Mouse (Mus musculus): ENCODE measurements at regions not wholly inside any gene's neighbourhood (a gene's known extent, or its start where the extent isn't known, plus 50 kb on each side); places are given as distances from the start of the nearest gene placed in this dataset.
A peak's percentile ranks its signal among the peaks of the same experiment; 100 is the strongest.

- DNase-seq (no peak), ATAC-seq (ENCODE audit: insufficient read depth) (no peak)
- no peak for TF ChIP-seq CTCF (IDR thresholded peaks at IDR 0.05; ENCODE audit: low read depth)
- Histone ChIP-seq H3K9me3 (ENCODE audit: low read depth, low read length) (no peaks in the 10 kb centered on the region), H3K36me3 (ENCODE audit: insufficient read depth) (no peaks in the 10 kb centered on the region), H3K4me1 (ENCODE audit: insufficient read depth) (peaks cover 19% of the 10 kb centered on the region), H3K4me3 (ENCODE audit: low read depth, low read length) (no peak overlapping the region), H3K27ac (ENCODE audit: low read depth) (no peak overlapping the region), H3K9ac (no peak overlapping the region), H3K27me3 (ENCODE audit: insufficient read depth, low read length) (no peaks in the 10 kb centered on the region), H3K4me2 (no peak overlapping the region)
These were observed 1130.7 kb upstream of the Gulo start for GRCm38 (mm10) chr14:67139674-67140073.

GRCm38 (mm10) chr14:67139152-67139551 is 1130.1 kb upstream of the Gulo start:
- Histone ChIP-seq H3K36me3 (ENCODE audit: insufficient read depth) (no peaks in the 10 kb centered on the region), H3K4me3 (ENCODE audit: low read depth, low read length) (no peak overlapping the region), H3K4me1 (ENCODE audit: insufficient read depth) (peaks cover 19% of the 10 kb centered on the region), H3K4me2 (no peak overlapping the region), H3K9me3 (ENCODE audit: low read depth, low read length) (no peaks in the 10 kb centered on the region), H3K27me3 (ENCODE audit: insufficient read depth, low read length) (no peaks in the 10 kb centered on the region), H3K27ac (ENCODE audit: low read depth) (no peak overlapping the region), H3K9ac (no peak overlapping the region)
- TF ChIP-seq CTCF (IDR thresholded peaks at IDR 0.05; ENCODE audit: low read depth) = no peak
- no peak for DNase-seq
- no peak for ATAC-seq (ENCODE audit: insufficient read depth)
- 59% methylated on average over 5 of the region's 5 CpGs for WGBS

- H3K4me2 ChIP-seq = no peak overlapping the region; the same call in 1 of the 2 replicates
- no peaks in the 10 kb centered on the region for H3K27me3 ChIP-seq (ENCODE audit: insufficient read depth, low read length)
- H3K9ac ChIP-seq = no peak overlapping the region
- WGBS = 3% methylated on average over 1 of the region's 2 CpGs
- H3K36me3 ChIP-seq (ENCODE audit: insufficient read depth) = no peaks in the 10 kb centered on the region
- no peaks in the 10 kb centered on the region for H3K9me3 ChIP-seq (ENCODE audit: low read depth, low read length)
- no peak for ATAC-seq (ENCODE audit: insufficient read depth)
- H3K4me3 ChIP-seq (ENCODE audit: low read depth, low read length) = no peak overlapping the region
- H3K4me1 ChIP-seq (ENCODE audit: insufficient read depth) = peaks cover 10% of the 10 kb centered on the region
- peak overlapping the region; percentile 56; the same call in 1 of the 2 replicates for H3K27ac ChIP-seq (ENCODE audit: low read depth)
- DNase-seq = no peak
- TF ChIP-seq CTCF (IDR thresholded peaks at IDR 0.05; ENCODE audit: low read depth) = no peak
These were observed 1127.1 kb upstream of the Gulo start for GRCm38 (mm10) chr14:67136141-67136498.

GRCm38 (mm10) chr14:67135221-67136140 is 1126.5 kb upstream of the Gulo start:
- H3K9me3 ChIP-seq (ENCODE audit: low read depth, low read length) = no peaks in the 10 kb centered on the region
- peaks cover 10% of the 10 kb centered on the region for H3K4me1 ChIP-seq (ENCODE audit: insufficient read depth)
- no peaks in the 10 kb centered on the region for H3K27me3 ChIP-seq (ENCODE audit: insufficient read depth, low read length)
- ATAC-seq (ENCODE audit: insufficient read depth) (peak; percentile 96), DNase-seq (peak; percentile 95)
- H3K4me2 ChIP-seq = peak overlapping the region; percentile 47
- no peak overlapping the region for H3K9ac ChIP-seq
- 27% methylated on average over 18 of the region's 18 CpGs for WGBS
- peak; percentile 19; the same call in 1 of the 2 replicates for TF ChIP-seq CTCF (IDR thresholded peaks at IDR 0.05; ENCODE audit: low read depth)
- no peaks in the 10 kb centered on the region for H3K36me3 ChIP-seq (ENCODE audit: insufficient read depth)
- no peak overlapping the region for H3K4me3 ChIP-seq (ENCODE audit: low read depth, low read length)
- H3K27ac ChIP-seq (ENCODE audit: low read depth) = peak overlapping the region; percentile 67

- peaks cover 4% of the 10 kb centered on the region; the same call in 1 of the 2 replicates for H3K9me3 ChIP-seq (ENCODE audit: low read depth, low read length)
- no peaks in the 10 kb centered on the region for H3K36me3 ChIP-seq (ENCODE audit: insufficient read depth)
- H3K4me2 ChIP-seq = no peak overlapping the region
- peaks cover 10% of the 10 kb centered on the region for H3K4me1 ChIP-seq (ENCODE audit: insufficient read depth)
- 66% methylated on average over 6 of the region's 6 CpGs for WGBS
- TF ChIP-seq CTCF (IDR thresholded peaks at IDR 0.05; ENCODE audit: low read depth) = no peak
- H3K27ac ChIP-seq (ENCODE audit: low read depth) = peak overlapping the region; percentile 42
- H3K4me3 ChIP-seq (ENCODE audit: low read depth, low read length) = no peak overlapping the region
- ATAC-seq (ENCODE audit: insufficient read depth) = no peak
- H3K9ac ChIP-seq = no peak overlapping the region
- no peaks in the 10 kb centered on the region for H3K27me3 ChIP-seq (ENCODE audit: insufficient read depth, low read length)
- peak; percentile 30 for DNase-seq
These were observed 1124.2 kb upstream of the Gulo start for GRCm38 (mm10) chr14:67133221-67133620.

- Histone ChIP-seq H3K27me3 (ENCODE audit: insufficient read depth, low read length) (no peaks in the 10 kb centered on the region), H3K4me2 (no peak overlapping the region), H3K4me3 (ENCODE audit: low read depth, low read length) (no peak overlapping the region), H3K9ac (no peak overlapping the region), H3K4me1 (ENCODE audit: insufficient read depth) (no peaks in the 10 kb centered on the region), H3K9me3 (ENCODE audit: low read depth, low read length) (peaks cover 4% of the 10 kb centered on the region; the same call in 1 of the 2 replicates), H3K27ac (ENCODE audit: low read depth) (no peak overlapping the region), H3K36me3 (ENCODE audit: insufficient read depth) (no peaks in the 10 kb centered on the region)
- no peak for TF ChIP-seq CTCF (IDR thresholded peaks at IDR 0.05; ENCODE audit: low read depth)
- 84% methylated on average over 7 of the region's 7 CpGs for WGBS
- DNase-seq = no peak
- ATAC-seq (ENCODE audit: insufficient read depth) = no peak
These were observed 1118.1 kb upstream of the Gulo start for GRCm38 (mm10) chr14:67127118-67127517.

GRCm38 (mm10) chr14:67126254-67126653 is 1117.2 kb upstream of the Gulo start:
- Histone ChIP-seq H3K4me1 (ENCODE audit: insufficient read depth) (no peaks in the 10 kb centered on the region), H3K36me3 (ENCODE audit: insufficient read depth) (no peaks in the 10 kb centered on the region), H3K4me2 (no peak overlapping the region), H3K27me3 (ENCODE audit: insufficient read depth, low read length) (no peaks in the 10 kb centered on the region), H3K9ac (no peak overlapping the region), H3K4me3 (ENCODE audit: low read depth, low read length) (no peak overlapping the region), H3K27ac (ENCODE audit: low read depth) (no peak overlapping the region), H3K9me3 (ENCODE audit: low read depth, low read length) (peaks cover 4% of the 10 kb centered on the region; the same call in 1 of the 2 replicates)
- 51% methylated on average over 6 of the region's 6 CpGs for WGBS
- ATAC-seq (ENCODE audit: insufficient read depth) (no peak), DNase-seq (no peak)
- no peak for TF ChIP-seq CTCF (IDR thresholded peaks at IDR 0.05; ENCODE audit: low read depth)
